23 mouse cellular contexts compared by ENCODE assay signal in genomic region chr4:101460114-101460513, GRCm38 (mm10). TPM values are rescaled to one million over a fixed set of nuclear protein-coding genes. Genes with fewer than 3 reads are reported as not detected.
DNase-seq lines count a peak whose midpoint lies in the region; ATAC-seq and TF ChIP-seq lines count a peak whose summit lies in the region.
"Had no signal": no experiment of that assay in that cellular context is flagged by ENCODE, and none has a peak within 500 bp of the region (broad histone marks: within the 10 kb centered on the region; RNA-seq: fewer than 3 reads in every experiment).

No protein-coding gene starts in this region.

- TF ChIP-seq POLR2A in MEL (IDR thresholded peaks at IDR 0.05; ENCODE audit: control insufficient read depth in 1 of 2, insufficient read depth in 1 of 2, low read depth in 1 of 2, low read length in 2 of 2, poor library complexity in 1 of 2): no peak

- no peaks in the 10 kb centered on the region for H3K79me2 ChIP-seq in MEL (ENCODE audit: control insufficient read depth, insufficient read depth, low read length, poor library complexity)

- no peak overlapping the region for H3K27ac ChIP-seq in MEL (ENCODE audit: control insufficient read depth, low read depth, low read length)
- no peak overlapping the region for H3K27ac ChIP-seq in forebrain, embryonic 16.5 days (ENCODE audit: low read length)
- H3K27ac ChIP-seq: embryonic facial prominence, embryonic 10.5 days; embryonic facial prominence, embryonic 12.5 days; forebrain, embryonic 12.5 days had no signal

- H3K4me2 ChIP-seq in forebrain, embryonic 16.5 days (ENCODE audit: low read length): no peak overlapping the region
- H3K4me2 ChIP-seq: embryonic facial prominence, embryonic 12.5 days; forebrain, embryonic 12.5 days had no signal

- ATAC-seq in granulocyte monocyte progenitor cell, adult 5-6 weeks (replicated peaks; ENCODE audit: poor library complexity, severe bottlenecking): 0 out of 2 replicates have a peak, but pooled peaks have one; percentile 41
- no peak for ATAC-seq in forebrain, embryonic 16.5 days
- ATAC-seq: CD4-positive, CD25-positive, alpha-beta regulatory T cell, adult 4 months; forebrain, embryonic 14.5 days; forebrain, postnatal 0 days had no signal

- 0 out of 4 replicates have a peak, but pooled peaks cover 0 to 2% of the 10 kb centered on the region in 2 experiments for H3K36me3 ChIP-seq in MEL (ENCODE audit: control insufficient read depth in 1 of 2, insufficient read depth in 2 of 2, low read length in 2 of 2)
- H3K36me3 ChIP-seq in forebrain, embryonic 16.5 days (ENCODE audit: control insufficient read depth, insufficient read depth): no peaks in the 10 kb centered on the region
- H3K36me3 ChIP-seq: embryonic facial prominence, embryonic 12.5 days; forebrain, embryonic 12.5 days; G1E had no signal

- no peaks in the 10 kb centered on the region for H3K4me1 ChIP-seq in MEL (ENCODE audit: control insufficient read depth in 1 of 2, insufficient read depth in 2 of 2, low read length in 2 of 2)
- H3K4me1 ChIP-seq in forebrain, embryonic 16.5 days (replicated peaks; ENCODE audit: control insufficient read depth, insufficient read depth, low read length): no peaks in the 10 kb centered on the region
- H3K4me1 ChIP-seq: embryonic facial prominence, embryonic 12.5 days; forebrain, embryonic 12.5 days had no signal

- TF ChIP-seq RAD21 in MEL (IDR thresholded peaks at IDR 0.05; ENCODE audit: low read depth, low read length): no peak

- TF ChIP-seq EP300 in MEL (IDR thresholded peaks at IDR 0.05; ENCODE audit: low read depth in 1 of 2, low read length in 2 of 2): no peak

- DNase-seq in MEL (ENCODE audit: low read depth, low spot score): no peak
- DNase-seq in left cerebral cortex, adult 11 months (ENCODE audit: low spot score): no peak
- no peak for DNase-seq in frontal cortex, postnatal 10 days (ENCODE audit: low spot score in 2 of 2)
- DNase-seq: adrenal gland, adult 2 months; adrenal gland, postnatal 10 days; adrenal gland, postnatal 25 days; B cell, adult 2 months; cerebellum, adult 11 months; cerebellum, adult 18-20 months; cerebellum, adult 8-10 months; cerebellum, adult 9-11 months; cerebellum, postnatal 14 days; cerebellum, postnatal 36 days; forebrain, postnatal 0 days had no signal

- no peaks in the 10 kb centered on the region for H3K9me3 ChIP-seq in MEL (replicated peaks; ENCODE audit: insufficient read depth, low read length)
- H3K9me3 ChIP-seq in forebrain, embryonic 16.5 days (ENCODE audit: control insufficient read depth, low read length): no peaks in the 10 kb centered on the region
- H3K9me3 ChIP-seq: embryonic facial prominence, embryonic 10.5 days; embryonic facial prominence, embryonic 12.5 days; forebrain, embryonic 12.5 days; G1E had no signal

- H3K9ac ChIP-seq in MEL (ENCODE audit: control insufficient read depth, low read depth, low read length, poor library complexity, severe bottlenecking): no peak overlapping the region
- H3K9ac ChIP-seq in forebrain, embryonic 16.5 days (replicated peaks; ENCODE audit: low read depth, low read length): no peak overlapping the region
- H3K9ac ChIP-seq: embryonic facial prominence, embryonic 12.5 days; forebrain, embryonic 12.5 days; forebrain, postnatal 0 days had no signal

- no peak overlapping the region for H3K4me3 ChIP-seq in MEL (ENCODE audit: control insufficient read depth in 1 of 2, insufficient read depth in 1 of 2, low read depth in 2 of 2, low read length in 2 of 2)
- no peak overlapping the region for H3K4me3 ChIP-seq in forebrain, embryonic 16.5 days (replicated peaks; ENCODE audit: low read length)
- H3K4me3 ChIP-seq: embryonic facial prominence, embryonic 10.5 days; embryonic facial prominence, embryonic 12.5 days; forebrain, embryonic 12.5 days had no signal

- no peaks in the 10 kb centered on the region for H3K27me3 ChIP-seq in MEL (ENCODE audit: control insufficient read depth in 1 of 2, insufficient read depth in 2 of 2, low read length in 2 of 2)
- no peaks in the 10 kb centered on the region for H3K27me3 ChIP-seq in forebrain, embryonic 16.5 days (replicated peaks; ENCODE audit: control insufficient read depth, insufficient read depth, low read length)
- H3K27me3 ChIP-seq: CH12.LX; embryonic facial prominence, embryonic 12.5 days; forebrain, embryonic 12.5 days had no signal

- TF ChIP-seq CTCF in MEL (IDR thresholded peaks at IDR 0.05 in 2 of 3, conservative IDR thresholded peaks at IDR 0.05 in 1 of 3; ENCODE audit: control insufficient read depth in 1 of 3, insufficient read depth in 1 of 3, low read depth in 2 of 3, low read length in 3 of 3, poor library complexity in 1 of 3, severe bottlenecking in 1 of 3): no peak

- WGBS in forebrain, embryonic 16.5 days: 82% methylated on average over 1 of the region's 1 CpGs

TF ChIP-seq in MEL, 35 proteins besides CTCF, POLR2A, EP300 and RAD21:
- no peak for TF ChIP-seq KAT2A (conservative IDR thresholded peaks at IDR 0.05; ENCODE audit: low read depth, low read length)
- TF ChIP-seq USF1 (IDR thresholded peaks at IDR 0.05; ENCODE audit: low read depth, low read length): peak; percentile 14; the same call in 1 of the 2 replicates
TF ChIP-seq in MEL: peak in this region for 1.

RNA-seq across cellular contexts. Expression of gene Dnajc6, which starts 36.3 kb away (rescaled TPM):
- 20.2 and 26.4 TPM in 2 replicates for total RNA-seq in MEL (2012; rRNA removed)
- 10 to 100 TPM in 1 of 2 experiments, not detected in 1; 15.0 TPM for polyA plus RNA-seq in MEL (2012; ENCODE audit: insufficient read depth in 1 of 2, insufficient read length in 2 of 2, low read depth in 1 of 2, low replicate concordance in 2 of 2, missing spikeins in 1 of 2)
- 7.3 and 12.5 TPM in 2 replicates for total RNA-seq in granulocyte monocyte progenitor cell, adult 5-6 weeks (2014; fragmentation: Nextera tagmentation)
- total RNA-seq in granulocyte monocyte progenitor cell, adult 5-6 weeks (2017): 15.4 and 24.3 TPM in 2 replicates
- polyA plus RNA-seq in forebrain, embryonic 16.5 days (2015; fragmentation: Nextera tagmentation; extraction: Ambion mirVana): 31.6 and 34.6 TPM in 2 replicates
- total RNA-seq: CH12.LX had no signal
- polyA plus RNA-seq: G1E had no signal

RNA-seq across cellular contexts. Expression of gene Ak4, which starts 41.0 kb away (rescaled TPM):
- 18.3 and 21.2 TPM in 2 replicates for total RNA-seq in MEL (2012; rRNA removed)
- polyA plus RNA-seq in MEL (2012; ENCODE audit: insufficient read depth in 1 of 2, insufficient read length in 2 of 2, low read depth in 1 of 2, low replicate concordance in 2 of 2, missing spikeins in 1 of 2): 10 to 100 TPM in 1 of 2 experiments, not detected in 1; 25.4 TPM
- total RNA-seq in granulocyte monocyte progenitor cell, adult 5-6 weeks (2014; fragmentation: Nextera tagmentation): 10.6 and 12.3 TPM in 2 replicates
- total RNA-seq in granulocyte monocyte progenitor cell, adult 5-6 weeks (2017): 27.4 and 37.0 TPM in 2 replicates
- polyA plus RNA-seq in forebrain, embryonic 16.5 days (2015; fragmentation: Nextera tagmentation; extraction: Ambion mirVana): 8.8 and 9.5 TPM in 2 replicates
- total RNA-seq: G1E had no signal
- polyA plus RNA-seq: G1E had no signal
